ENCODE assay signal across 9 mouse cellular contexts in genomic region chr16:34605679-34606078, GRCm38 (mm10). TPM values are rescaled to one million over a fixed set of nuclear protein-coding genes. Genes with fewer than 3 reads are reported as not detected.
DNase-seq lines count a peak whose midpoint lies in the region; ATAC-seq and TF ChIP-seq lines count a peak whose summit lies in the region.
"Had no signal": no experiment of that assay in that cellular context is flagged by ENCODE, and none has a peak within 500 bp of the region (broad histone marks: within the 10 kb centered on the region; RNA-seq: fewer than 3 reads in every experiment).

No protein-coding gene starts in this region.

- peak in 1 of 2 experiments; percentile 48; a peak in 2 of 4 replicates for TF ChIP-seq CTCF in CH12.LX (conservative IDR thresholded peaks at IDR 0.05 in 1 of 2, IDR thresholded peaks at IDR 0.05 in 1 of 2; ENCODE audit: low read depth in 2 of 2, low read length in 2 of 2)

- TF ChIP-seq RAD21 in CH12.LX (IDR thresholded peaks at IDR 0.05; ENCODE audit: low read depth, low read length), result peak; percentile 33

- no peak for TF ChIP-seq POLR2A in CH12.LX (IDR thresholded peaks at IDR 0.05; ENCODE audit: low read depth, low read length)

- ATAC-seq in forebrain, embryonic 14.5 days, result no peak

- H3K79me2 ChIP-seq in CH12.LX (replicated peaks; ENCODE audit: control insufficient read depth, extremely low read depth, insufficient read depth, poor library complexity, severe bottlenecking), result no peaks in the 10 kb centered on the region

- no peak overlapping the region for H3K4me3 ChIP-seq in forebrain, embryonic 14.5 days (ENCODE audit: low read depth, low read length)
- no peak overlapping the region for H3K4me3 ChIP-seq in forebrain, embryonic 10.5 days
- no peak overlapping the region for H3K4me3 ChIP-seq in CH12.LX (replicated peaks in 1 of 3; ENCODE audit: low read depth in 2 of 3, low read length in 2 of 3, poor library complexity in 1 of 3)

- no peaks in the 10 kb centered on the region for H3K27me3 ChIP-seq in forebrain, embryonic 14.5 days (replicated peaks; ENCODE audit: control insufficient read depth, insufficient read depth, low read length)
- H3K27me3 ChIP-seq in forebrain, embryonic 10.5 days (ENCODE audit: poor library complexity, severe bottlenecking), result no peaks in the 10 kb centered on the region
- peaks cover 73% of the 10 kb centered on the region for H3K27me3 ChIP-seq in CH12.LX (replicated peaks)

- no peak overlapping the region for H3K4me2 ChIP-seq in forebrain, embryonic 14.5 days (ENCODE audit: low read length)
- no peak overlapping the region for H3K4me2 ChIP-seq in CH12.LX (ENCODE audit: insufficient read depth, low read depth, poor library complexity, severe bottlenecking)

- no peak for TF ChIP-seq EP300 in CH12.LX (IDR thresholded peaks at IDR 0.05; ENCODE audit: low read length)

- DNase-seq in forebrain, embryonic 14.5 days (ENCODE audit: low spot score), result peak; percentile 63
- no peak for DNase-seq in forebrain, embryonic 10.5 days (ENCODE audit: extremely low spot score, low spot score)
- no peak for DNase-seq in CH12.LX (ENCODE audit: extremely low read depth)
- DNase-seq in embryo, embryonic 10.5 days (ENCODE audit: low spot score), result peak; percentile 59
- DNase-seq in hindlimb bud, embryonic 11.5 days (ENCODE audit: extremely low spot score, low read depth, low spot score), result peak; percentile 18
- DNase-seq in lung, postnatal 14 days, result peak; percentile 49
- DNase-seq in thymus, postnatal 36 days, result no peak
- no peak for DNase-seq in layer of hippocampus, postnatal 36 days

- no peaks in the 10 kb centered on the region for H3K4me1 ChIP-seq in forebrain, embryonic 14.5 days (ENCODE audit: control insufficient read depth, insufficient read depth, low read length)
- no peaks in the 10 kb centered on the region for H3K4me1 ChIP-seq in forebrain, embryonic 10.5 days
- H3K4me1 ChIP-seq in CH12.LX (ENCODE audit: control insufficient read depth in 1 of 2, insufficient read depth in 2 of 2), result no peaks in the 10 kb centered on the region

- H3K36me3 ChIP-seq in forebrain, embryonic 14.5 days (ENCODE audit: control insufficient read depth, insufficient read depth, low read length), result no peaks in the 10 kb centered on the region
- no peaks in the 10 kb centered on the region for H3K36me3 ChIP-seq in forebrain, embryonic 10.5 days (replicated peaks)
- no peaks in the 10 kb centered on the region for H3K36me3 ChIP-seq in CH12.LX (replicated peaks in 1 of 2; ENCODE audit: control insufficient read depth in 1 of 2, insufficient read depth in 1 of 2, low read length in 1 of 2)

- H3K9me3 ChIP-seq in forebrain, embryonic 14.5 days (replicated peaks; ENCODE audit: control insufficient read depth, low read length), result no peaks in the 10 kb centered on the region
- no peaks in the 10 kb centered on the region for H3K9me3 ChIP-seq in forebrain, embryonic 10.5 days
- H3K9me3 ChIP-seq in CH12.LX (replicated peaks; ENCODE audit: low read length), result no peaks in the 10 kb centered on the region

- H3K27ac ChIP-seq in forebrain, embryonic 14.5 days (ENCODE audit: low read depth, low read length), result no peak overlapping the region
- no peak overlapping the region for H3K27ac ChIP-seq in forebrain, embryonic 10.5 days
- no peak overlapping the region for H3K27ac ChIP-seq in CH12.LX (ENCODE audit: insufficient read depth, low read depth)
- H3K27ac ChIP-seq: macrophage had no signal

- in situ Hi-C loops in CH12.LX (cut with MboI; ENCODE audit: low pct_ligation_motif_present, low pct_unique_long_range_greater_than_20kb, low sequenced_read_pairs), result no loop called here

- WGBS in forebrain, embryonic 14.5 days, result 39% methylated on average over 3 of the region's 3 CpGs
- WGBS in forebrain, embryonic 10.5 days, result 44% methylated on average over 3 of the region's 3 CpGs

- no peak overlapping the region for H3K9ac ChIP-seq in forebrain, embryonic 14.5 days (ENCODE audit: low read length)
- no peak overlapping the region for H3K9ac ChIP-seq in CH12.LX (ENCODE audit: insufficient read depth, low read depth)

- dilution Hi-C loops in CH12.LX (cut with MboI; ENCODE audit: extremely low pct_ligation_motif_present, extremely low pct_unique_long_range_greater_than_20kb, low sequenced_read_pairs), result no loop called here

TF ChIP-seq in CH12.LX, 34 proteins besides CTCF, POLR2A, EP300 and RAD21:
- TF ChIP-seq HCFC1 (IDR thresholded peaks at IDR 0.05; ENCODE audit: low read depth, low read length) (no peak), CHD2 (IDR thresholded peaks at IDR 0.05; ENCODE audit: low read length) (no peak), SMC3 (IDR thresholded peaks at IDR 0.05; ENCODE audit: low read depth, low read length) (peak; percentile 56), ZKSCAN1 (IDR thresholded peaks at IDR 0.05; ENCODE audit: borderline replicate concordance, low read depth, low read length) (no peak)

RNA-seq across cellular contexts. Expression of gene Kalrn, which starts 32.3 kb away (rescaled TPM):
- polyA plus RNA-seq in forebrain, embryonic 14.5 days (2014; fragmentation: Nextera tagmentation; extraction: Ambion mirVana), result 19.7 and 26.2 TPM in 2 replicates
- 11.0 and 11.2 TPM in 2 replicates for polyA plus RNA-seq in forebrain, embryonic 10.5 days (2016; fragmentation: Nextera tagmentation; extraction: Ambion mirVana)
- total RNA-seq in CH12.LX (2012; rRNA removed) (0.08 TPM in 2 replicates), CH12.LX (2014; rRNA removed) (0.05 TPM in 1 of 2 replicates, not detected in the other)
- 0.03 and 0.09 TPM in 2 replicates for polyA plus RNA-seq in CH12.LX (2012; ENCODE audit: insufficient read length, low read depth)
- total RNA-seq in layer of hippocampus, postnatal 36 days (2021), result 100 to 1,000 TPM; 472 to 547 TPM

RNA-seq across cellular contexts. Expression of gene Ropn1, which starts 44.0 kb away (rescaled TPM):
- not detected in 2 replicates for polyA plus RNA-seq in forebrain, embryonic 14.5 days (2014; fragmentation: Nextera tagmentation; extraction: Ambion mirVana)
- not detected in 2 replicates for polyA plus RNA-seq in forebrain, embryonic 10.5 days (2016; fragmentation: Nextera tagmentation; extraction: Ambion mirVana)
- total RNA-seq in CH12.LX (2012; rRNA removed) (not detected in 2 replicates), CH12.LX (2014; rRNA removed) (not detected in 2 replicates)
- not detected in 2 replicates for polyA plus RNA-seq in CH12.LX (2012; ENCODE audit: insufficient read length, low read depth)
- not detected for total RNA-seq in layer of hippocampus, postnatal 36 days (2021)
- polyA plus RNA-seq: macrophage had no signal

Comparison
In these comparisons a context has a peak if more than half of its experiments do, and no peak if none do; other contexts are left out.
1. DNase-seq: peak in forebrain, embryonic 14.5 days (single experiment), embryo, embryonic 10.5 days (single experiment), hindlimb bud, embryonic 11.5 days (single experiment) and lung, postnatal 14 days (single experiment); none in forebrain, embryonic 10.5 days (single experiment), CH12.LX (single experiment), thymus, postnatal 36 days (0 of 2) and layer of hippocampus, postnatal 36 days (0 of 2).
2. RNA of gene Kalrn, which starts 32.3 kb away (polyA plus RNA-seq): 19.7 to 26.2 TPM in forebrain, embryonic 14.5 days and 11.0 to 11.2 TPM in forebrain, embryonic 10.5 days; 0.03 to 0.09 TPM in CH12.LX; every median in the first group is over 10 times any median in the second.